Mouse (Mus musculus) embryonic facial prominence, embryonic 13.5 days (tissue): ENCODE data around the gene Pde6g. TPM values are rescaled to one million over a fixed set of nuclear protein-coding genes. Genes with fewer than 3 reads are reported as not detected.

Source experiments
- ATAC-seq: fragments of 200-750 bp; cut with Nextera tagmentation; 2 replicates; pipeline ENCODE4 v1.8.0; 2017; ENCODE audit warnings: low read depth; ENCODE audit not compliant: insufficient number of reproducible peaks, insufficient read depth, low FRiP score, low TSS enrichment
- H3K27ac ChIP-seq: fragments of 300-500 bp; sonication (generic); 2 replicates; pipeline ENCODE4 v1.5.1; 2015; ENCODE audit warnings: moderate library complexity, mild to moderate bottlenecking, inconsistent platforms
- H3K27me3 ChIP-seq: fragments of 300-500 bp; sonication (generic); 2 replicates; pipeline ENCODE4 v1.6.1; 2015; ENCODE audit warnings: mild to moderate bottlenecking, inconsistent platforms
- H3K36me3 ChIP-seq: fragments of 300-500 bp; sonication (generic); 2 replicates; pipeline ENCODE4 v1.6.1; 2015; ENCODE audit warnings: mild to moderate bottlenecking, inconsistent platforms
- H3K4me1 ChIP-seq: fragments of 300-500 bp; sonication (generic); 2 replicates; pipeline ENCODE4 v1.6.1; 2015; ENCODE audit warnings: inconsistent platforms
- H3K4me2 ChIP-seq: fragments of 300-500 bp; sonication (generic); 2 replicates; pipeline ENCODE4 v1.6.1; 2015; ENCODE audit warnings: moderate library complexity, mild to moderate bottlenecking, inconsistent platforms
- H3K4me3 ChIP-seq: fragments of 300-500 bp; sonication (generic); 2 replicates; pipeline ENCODE4 v1.5.1; 2015; ENCODE audit warnings: mild to moderate bottlenecking, inconsistent platforms
- H3K9ac ChIP-seq: fragments of 300-500 bp; sonication (generic); 2 replicates; pipeline ENCODE4 v1.6.1; 2015; ENCODE audit warnings: mild to moderate bottlenecking, inconsistent platforms
- H3K9me3 ChIP-seq: fragments of 300-500 bp; sonication (generic); 2 replicates; pipeline ENCODE4 v1.6.1; 2016; ENCODE audit warnings: inconsistent platforms
- WGBS: fragments of 180-500 bp; shearing (Covaris S2); methylation state at CpG from one replicate; pipeline ENCODE4 v1.1.7; 2015; ENCODE audit warnings: mixed read lengths; 5-methylcytosine and 5-hydroxymethylcytosine counted together
- polyA plus RNA-seq: library from polyadenylated mRNA; unstranded; fragments of >200 nt; fragmentation: Nextera tagmentation; extraction: Ambion mirVana; gene quantifications from 2 replicates; pipeline ENCODE4 v1.2.1, GENCODE M21; 2015

Pde6g gene
- polyA plus RNA-seq, 1 experiment from 2014 or later: not detected

- Histone ChIP-seq H3K4me2 (no peak overlapping the region), H3K27me3 (no peaks in the 10 kb centered on the region), H3K4me1 (no peaks in the 10 kb centered on the region), H3K9ac (no peak overlapping the region), H3K9me3 (no peaks in the 10 kb centered on the region), H3K4me3 (no peak overlapping the region), H3K27ac (no peak overlapping the region), H3K36me3 (peaks cover 96% of the 10 kb centered on the region)
- no peak for ATAC-seq
- 85% methylated on average over 1 of the region's 1 CpGs for WGBS
Observed at GRCm38 (mm10) chr11:120406445-120406844, 46.9 kb downstream of the Pde6g start.

GRCm38 (mm10) chr11:120405867-120406266 lies 47.4 kb downstream of the Pde6g start:
- Histone ChIP-seq H3K4me2 (no peak overlapping the region), H3K36me3 (peaks cover 96% of the 10 kb centered on the region), H3K4me3 (no peak overlapping the region), H3K9me3 (no peaks in the 10 kb centered on the region), H3K4me1 (no peaks in the 10 kb centered on the region), H3K9ac (no peak overlapping the region), H3K27me3 (no peaks in the 10 kb centered on the region), H3K27ac (no peak overlapping the region)
- WGBS: 96% methylated on average over 3 of the region's 3 CpGs
- ATAC-seq: no peak

- peaks cover 96% of the 10 kb centered on the region for H3K36me3 ChIP-seq
- 97% methylated on average over 1 of the region's 1 CpGs for WGBS
Observed at GRCm38 (mm10) chr11:120404814-120405213, 48.5 kb downstream of the Pde6g start.

GRCm38 (mm10) chr11:120399319-120399718 lies 54.0 kb downstream of the Pde6g start:
- H3K27ac ChIP-seq: no peak overlapping the region
- no peaks in the 10 kb centered on the region for H3K27me3 ChIP-seq
- H3K4me1 ChIP-seq: no peaks in the 10 kb centered on the region
- no peak overlapping the region for H3K4me3 ChIP-seq
- no peak for ATAC-seq
- WGBS: 94% methylated on average over 2 of the region's 2 CpGs
- H3K9ac ChIP-seq: no peak overlapping the region
- no peaks in the 10 kb centered on the region for H3K9me3 ChIP-seq
- peaks cover 92% of the 10 kb centered on the region for H3K36me3 ChIP-seq
- no peak overlapping the region for H3K4me2 ChIP-seq

More at GRCm38 (mm10) chr11:120404814-120405213, 48.5 kb downstream of the Pde6g start:
- Histone ChIP-seq H3K4me3 (no peak overlapping the region), H3K4me2 (no peak overlapping the region), H3K27ac (no peak overlapping the region), H3K9ac (no peak overlapping the region), H3K4me1 (no peaks in the 10 kb centered on the region), H3K9me3 (no peaks in the 10 kb centered on the region), H3K27me3 (no peaks in the 10 kb centered on the region)
- no peak for ATAC-seq

Other genes with a start within 250 kb of the Pde6g start
- gene Bahcc1, start 220.6 kb downstream of the Pde6g start, polyA plus RNA-seq: 13.1 and 13.9 TPM in 2 replicates
- 2,524 and 2,741 TPM in 2 replicates for gene Actg1, start 105.0 kb downstream of the Pde6g start, polyA plus RNA-seq
- 0.25 and 1.1 TPM in 2 replicates for gene Fscn2, start 92.0 kb downstream of the Pde6g start, polyA plus RNA-seq
- 38.6 and 43.7 TPM in 2 replicates for gene Faap100, start 74.7 kb downstream of the Pde6g start, polyA plus RNA-seq
- 34.7 and 37.4 TPM in 2 replicates for gene Nploc4, start 15.8 kb downstream of the Pde6g start, polyA plus RNA-seq
- gene Tspan10, start 10.9 kb downstream of the Pde6g start, polyA plus RNA-seq: 0.30 and 0.35 TPM in 2 replicates
- gene Oxld1, start 4.6 kb upstream of the Pde6g start, polyA plus RNA-seq: 15.8 TPM in 2 replicates
- gene Ccdc137, start 4.6 kb upstream of the Pde6g start, polyA plus RNA-seq: 39.8 and 45.0 TPM in 2 replicates
- gene Arl16, start 14.1 kb upstream of the Pde6g start, polyA plus RNA-seq: 59.6 and 63.6 TPM in 2 replicates
- gene Mrpl12, start 31.1 kb upstream of the Pde6g start, polyA plus RNA-seq: 134 and 138 TPM in 2 replicates
- gene Slc25a10, start 38.3 kb upstream of the Pde6g start, polyA plus RNA-seq: 50.1 and 54.3 TPM in 2 replicates
- 1.3 and 1.7 TPM in 2 replicates for gene Gcgr, start 77.2 kb upstream of the Pde6g start, polyA plus RNA-seq
- gene Mcrip1, start 96.2 kb upstream of the Pde6g start, polyA plus RNA-seq: 219 and 247 TPM in 2 replicates
- gene Ppp1r27, start 97.6 kb upstream of the Pde6g start, polyA plus RNA-seq: not detected in 2 replicates
- gene P4hb, start 119.8 kb upstream of the Pde6g start, polyA plus RNA-seq: 684 and 710 TPM in 2 replicates
- gene Arhgdia, start 128.1 kb upstream of the Pde6g start, polyA plus RNA-seq: 535 and 580 TPM in 2 replicates
- gene Alyref, start 144.9 kb upstream of the Pde6g start, polyA plus RNA-seq: 492 and 529 TPM in 2 replicates
- gene Anapc11, start 144.9 kb upstream of the Pde6g start, polyA plus RNA-seq: 219 and 222 TPM in 2 replicates
- gene Npb, start 155.0 kb upstream of the Pde6g start, polyA plus RNA-seq: 0.98 and 1.7 TPM in 2 replicates
- gene Pcyt2, start 164.4 kb upstream of the Pde6g start, polyA plus RNA-seq: 150 and 152 TPM in 2 replicates
- 26.6 and 30.0 TPM in 2 replicates for gene Sirt7, start 171.7 kb upstream of the Pde6g start, polyA plus RNA-seq
- gene Mafg, start 180.1 kb upstream of the Pde6g start, polyA plus RNA-seq: 22.0 and 30.0 TPM in 2 replicates
- 27.7 and 34.9 TPM in 2 replicates for gene Pycr1, start 190.3 kb upstream of the Pde6g start, polyA plus RNA-seq
- gene Myadml2, start 194.7 kb upstream of the Pde6g start, polyA plus RNA-seq: not detected in 2 replicates
- 4.3 and 7.2 TPM in 2 replicates for gene Notum, start 207.7 kb upstream of the Pde6g start, polyA plus RNA-seq
- 109 and 123 TPM in 2 replicates for gene Aspscr1, start 219.5 kb upstream of the Pde6g start, polyA plus RNA-seq